Mouse (Mus musculus) T-cell, adult 2 months (primary cell): ENCODE measurements at regions not wholly inside any gene's neighbourhood (a gene's known extent, or its start where the extent isn't known, plus 50 kb on each side); places are given as distances from the start of the nearest gene placed in this dataset.

Experiments
- DNase-seq: peaks from one replicate; pipeline ENCODE4 v3.0.0; 2022; ENCODE audit warnings: low spot score

DNA sequence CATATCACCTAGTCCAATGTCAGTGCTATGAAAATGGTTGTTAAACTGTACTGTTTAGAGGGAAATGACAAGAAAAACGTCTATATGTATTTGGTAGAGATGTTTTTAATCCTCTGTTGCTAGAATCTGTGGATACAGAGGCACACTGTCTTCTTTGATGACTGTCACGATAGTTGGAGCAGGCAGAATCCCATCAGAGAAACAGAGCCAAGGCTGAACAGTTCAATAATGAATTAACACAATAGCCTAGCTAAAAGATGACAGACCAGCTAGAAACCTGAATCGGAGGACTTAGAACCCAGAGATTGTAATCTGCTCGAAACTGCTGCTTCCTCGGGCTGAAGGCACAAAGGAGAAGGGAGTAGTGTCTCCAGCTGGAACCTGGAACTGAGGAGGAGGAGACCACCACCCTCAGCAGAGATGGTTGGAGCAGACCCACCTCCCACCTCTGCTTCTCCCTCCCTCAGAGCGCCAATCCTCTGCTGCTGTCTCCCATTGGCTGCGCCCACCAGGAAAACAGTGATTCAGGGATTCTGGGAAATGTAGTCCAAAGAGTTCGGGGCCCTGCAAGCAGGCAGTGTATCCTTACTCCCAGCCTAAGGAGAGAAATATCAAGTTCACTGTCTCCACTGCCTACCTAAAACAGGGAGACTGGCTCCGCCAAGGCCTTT, 98.2 kb upstream of the Mgme1 start:
- DNase-seq: no peak

DNA sequence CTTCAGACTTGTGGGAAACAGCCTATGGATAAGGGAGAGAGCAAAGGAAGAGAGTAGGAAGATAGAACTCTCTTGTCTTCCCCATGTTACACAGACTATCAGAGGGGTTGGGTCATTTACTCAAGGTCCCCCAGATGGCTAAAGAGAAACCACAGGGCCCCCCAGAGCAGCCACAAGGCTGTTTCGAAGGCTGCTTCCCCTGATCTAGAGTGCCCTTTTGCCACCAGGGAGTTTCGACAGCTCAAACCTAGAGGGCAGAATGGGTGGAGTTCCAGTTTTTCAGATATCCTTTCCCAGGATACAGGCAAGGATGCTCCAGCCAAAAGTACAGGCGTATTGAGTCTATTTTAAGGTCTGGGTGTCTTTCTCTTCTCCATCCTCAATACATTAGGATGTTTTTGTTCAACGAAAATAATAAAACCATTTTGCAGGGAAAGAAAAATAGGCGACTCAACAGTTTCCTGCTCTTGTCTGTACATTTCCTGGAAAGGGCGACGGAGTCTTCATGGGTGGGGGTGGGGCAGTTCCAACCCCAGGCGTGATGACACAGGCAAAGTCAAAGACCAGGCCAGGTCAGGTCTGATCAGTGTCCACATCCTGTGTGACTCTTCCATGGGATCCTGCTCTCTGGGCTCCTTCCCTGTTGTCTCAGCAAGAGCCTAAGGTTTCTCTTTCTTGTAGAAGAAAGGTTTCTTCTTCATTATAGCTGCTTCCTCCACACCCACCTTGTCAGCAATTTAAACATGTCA, 96.9 kb upstream of the Mgme1 start:
- no peak for DNase-seq

DNA sequence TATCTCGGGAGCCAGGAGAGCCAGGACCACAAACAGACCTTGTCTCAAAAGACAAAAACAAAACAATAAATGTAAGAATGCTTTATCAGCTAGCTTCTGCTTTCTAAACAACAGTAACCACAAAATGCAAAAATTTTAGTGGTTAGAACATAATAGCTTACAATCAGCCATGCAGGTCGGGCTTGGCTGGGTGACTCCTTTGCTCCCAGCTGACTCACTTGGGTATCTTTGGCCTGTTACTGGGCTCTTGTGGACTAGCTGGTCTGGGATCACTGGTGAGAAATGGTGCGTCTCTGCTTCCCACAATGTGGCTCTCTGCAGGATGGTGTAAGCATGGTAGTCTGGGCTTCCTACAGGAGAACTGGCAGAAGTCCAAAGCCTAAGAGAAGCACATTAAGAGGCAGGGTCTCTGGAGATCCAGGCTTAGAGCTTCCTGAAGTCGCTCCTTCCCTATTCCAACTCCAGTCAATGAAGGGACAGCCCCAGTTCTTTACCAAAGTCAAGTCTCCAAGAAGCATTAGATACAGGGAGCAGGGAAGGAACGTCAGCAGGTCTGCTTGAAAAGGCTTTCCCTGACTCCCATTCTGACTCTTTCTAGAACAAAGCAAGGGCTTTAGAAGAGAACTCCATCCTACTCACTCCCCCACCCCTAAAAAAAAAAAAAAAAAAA, 96.0 kb upstream of the Mgme1 start:
- no peak for DNase-seq

DNA sequence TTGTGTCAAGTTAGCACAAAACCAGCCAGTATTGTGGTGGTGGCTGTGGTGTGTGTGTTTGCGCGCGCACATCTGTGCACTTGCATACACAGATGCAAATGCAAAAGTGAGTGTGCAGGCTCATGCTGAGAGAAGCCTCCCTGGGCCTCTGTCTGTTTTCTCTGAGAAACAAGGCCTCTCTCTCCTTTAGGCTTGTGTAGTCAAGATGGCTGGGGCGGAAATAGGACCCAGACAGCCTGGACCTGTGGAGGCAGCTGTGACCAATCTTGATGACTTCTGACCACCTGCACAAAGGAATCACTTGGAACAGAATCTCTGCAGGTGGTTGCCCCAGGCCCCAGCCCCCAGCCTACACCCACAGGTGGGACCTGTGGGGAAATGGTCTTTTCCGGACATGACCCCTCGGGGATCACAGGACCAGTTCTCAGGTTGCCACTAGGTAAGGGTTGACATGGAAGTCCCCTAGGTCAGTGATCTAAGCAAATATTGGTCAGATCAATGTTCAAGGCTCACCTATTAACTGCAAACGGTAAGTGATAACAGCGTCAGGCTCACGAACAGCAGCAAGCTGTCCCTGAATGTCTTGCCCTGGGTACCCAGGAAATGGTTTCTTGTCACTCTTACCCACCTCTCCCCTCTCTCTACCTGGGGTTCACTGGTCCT, 93.8 kb upstream of the Mgme1 start:
- DNase-seq: no peak

DNA sequence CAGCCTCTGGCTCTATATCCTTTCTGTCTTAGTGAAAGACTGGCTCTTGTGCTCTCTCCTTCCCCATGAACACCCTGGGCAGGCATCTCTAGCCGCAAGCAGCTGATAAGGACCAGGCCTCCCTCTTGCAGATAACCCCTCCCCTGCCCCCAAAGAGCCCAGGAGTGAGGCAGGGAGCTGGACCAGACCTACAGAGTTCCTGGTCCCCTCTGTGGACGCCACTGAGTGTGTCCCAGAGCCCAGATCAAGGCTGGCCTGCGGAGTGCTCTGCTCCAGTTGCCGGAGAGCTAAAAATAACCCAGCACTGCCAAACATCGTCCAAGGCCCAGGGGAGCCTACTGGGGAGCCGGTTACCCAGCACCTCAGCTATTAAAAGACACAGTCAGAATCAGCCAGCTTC, 93.2 kb upstream of the Mgme1 start:
- no peak for DNase-seq

DNA sequence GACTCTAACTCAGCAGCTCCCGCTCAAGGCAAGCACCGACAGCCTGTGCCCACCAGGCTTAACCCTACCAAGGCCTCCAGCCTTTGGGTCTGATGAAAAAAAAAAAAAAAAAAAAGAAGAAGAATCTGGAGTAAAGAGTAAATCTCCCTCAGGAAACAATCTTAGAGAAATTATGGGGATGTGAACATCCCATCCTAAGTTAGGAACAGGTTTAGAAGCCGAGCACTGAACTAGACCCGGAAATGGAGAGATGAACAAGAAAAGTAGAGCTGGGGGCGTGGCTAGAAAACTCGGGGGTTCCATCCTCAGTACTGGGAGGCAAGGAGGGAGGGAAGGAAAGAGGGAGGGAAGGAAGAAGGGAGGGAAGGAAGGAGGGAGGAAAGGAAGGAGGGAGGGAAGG, 92.5 kb upstream of the Mgme1 start:
- no peak for DNase-seq

DNA sequence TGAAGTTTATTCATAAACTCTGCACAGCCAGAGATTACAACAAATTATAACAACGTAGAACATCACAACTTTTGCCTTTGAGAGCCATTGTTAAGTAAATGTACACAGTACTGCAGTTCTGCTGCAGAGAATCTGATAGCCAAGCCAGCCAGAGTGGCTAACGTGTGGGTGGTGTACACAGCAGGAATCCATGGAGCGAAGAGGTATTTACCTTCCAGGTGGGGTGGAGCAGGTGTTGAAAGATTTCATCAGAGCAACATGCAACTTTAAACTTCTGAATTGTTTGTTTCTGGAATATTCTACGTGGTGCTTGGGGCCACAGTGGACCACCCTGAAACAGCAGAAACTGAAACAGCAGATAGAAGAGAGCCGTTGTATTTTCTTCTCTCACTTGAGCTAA, 88.4 kb upstream of the Mgme1 start:
- DNase-seq: no peak

DNA sequence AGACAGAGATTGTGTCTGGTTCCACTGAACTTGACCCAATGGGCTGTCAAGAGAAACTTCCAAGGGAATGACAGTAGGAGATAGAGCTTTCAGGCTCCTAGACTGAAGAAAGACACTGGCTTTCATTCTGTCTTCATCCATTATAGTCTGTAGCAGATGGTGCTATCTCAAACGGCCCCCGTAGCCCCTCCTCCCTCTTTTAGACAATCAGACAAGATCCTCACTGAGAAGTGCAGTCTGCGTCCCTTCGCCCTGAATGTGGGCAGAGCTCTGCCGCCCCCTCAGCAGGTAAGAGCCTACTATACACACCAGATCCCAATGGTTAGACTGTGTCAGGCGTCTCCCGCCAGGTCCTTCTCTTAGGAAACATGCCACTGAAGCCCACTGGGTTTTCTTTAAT, 87.9 kb upstream of the Mgme1 start:
- DNase-seq: no peak

DNA sequence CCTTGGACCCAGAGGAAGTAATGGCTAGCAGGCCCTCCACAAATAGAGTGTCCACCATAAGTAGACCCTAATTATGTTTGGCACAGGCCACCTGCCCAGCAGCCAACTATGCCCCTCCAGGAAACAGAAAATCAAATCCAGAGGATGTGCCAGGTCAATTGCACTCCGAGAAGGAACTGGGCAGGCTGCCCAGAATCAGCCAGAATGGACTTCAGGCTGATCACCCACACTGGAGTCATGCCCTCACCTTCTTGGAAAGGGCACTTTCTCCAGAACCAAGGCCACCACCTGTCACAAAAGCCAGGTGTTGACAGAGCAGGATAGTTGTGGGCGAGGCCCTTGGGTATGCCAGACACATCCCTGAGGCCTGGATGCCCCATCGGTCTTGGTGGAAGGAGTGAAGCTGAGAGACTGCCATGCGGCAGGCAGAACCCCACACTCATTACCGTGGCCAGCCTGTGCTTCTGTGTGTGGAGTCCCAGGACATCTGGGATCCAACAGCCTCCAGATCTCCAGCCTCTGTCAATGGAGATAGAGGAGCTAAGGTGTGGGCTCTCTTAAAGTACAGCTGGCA, 87.0 kb upstream of the Mgme1 start:
- DNase-seq: no peak

DNA sequence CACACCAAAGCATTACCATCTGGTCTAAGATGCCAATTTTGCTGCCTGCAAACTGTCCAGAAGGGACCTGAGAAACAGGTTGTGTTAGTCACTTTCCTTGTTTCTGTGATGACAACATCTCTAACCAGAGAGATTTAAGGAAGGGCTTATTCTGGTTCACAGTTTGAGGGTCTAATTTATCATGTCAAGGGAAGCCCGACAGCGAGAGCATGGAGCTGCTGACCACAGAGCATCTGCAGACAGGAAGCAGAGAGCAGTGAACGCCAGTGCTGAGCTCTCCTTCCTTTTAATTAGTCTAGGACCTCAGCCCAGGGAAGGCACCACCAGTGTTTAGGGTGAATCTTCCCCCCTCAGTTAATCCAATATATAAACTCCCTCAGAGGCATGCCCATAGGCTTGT, 85.3 kb upstream of the Mgme1 start:
- no peak for DNase-seq

DNA sequence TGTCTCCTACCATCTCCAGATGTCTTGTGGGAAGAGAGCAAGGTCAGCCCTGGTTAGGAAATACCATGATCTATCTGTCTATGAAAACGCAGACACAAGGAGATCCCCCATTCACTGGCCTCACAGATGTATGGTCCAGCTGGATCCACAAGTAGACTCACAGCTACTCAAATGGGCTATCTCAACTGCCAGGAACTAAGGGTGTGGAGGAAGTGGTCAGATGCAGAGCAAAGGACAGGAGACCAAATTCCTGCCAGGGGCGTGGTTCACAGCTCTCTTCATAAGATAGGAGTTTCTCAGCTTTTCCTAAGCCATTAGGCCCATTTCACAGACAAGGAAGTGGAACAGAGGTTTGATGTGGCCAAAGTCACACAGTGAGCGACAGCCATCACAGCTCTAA, 84.0 kb upstream of the Mgme1 start:
- DNase-seq: no peak

DNA sequence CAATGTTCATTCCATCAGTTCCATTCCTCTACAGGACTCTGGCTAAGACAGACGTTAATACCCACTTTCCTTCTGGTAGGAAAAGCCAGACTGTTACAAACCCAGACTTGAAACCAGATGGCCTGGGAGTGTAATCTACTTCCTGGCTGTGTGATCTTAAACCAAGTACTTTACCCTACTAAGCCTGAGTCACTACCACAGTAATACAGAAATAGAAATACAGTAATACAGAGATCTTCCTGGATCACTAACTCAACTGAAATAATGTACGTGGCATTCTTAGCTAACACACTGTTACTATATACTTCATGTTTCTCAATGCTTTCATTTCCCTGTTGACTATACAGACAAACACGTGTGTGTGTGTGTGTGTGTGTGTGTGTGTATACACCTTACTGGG, 82.4 kb upstream of the Mgme1 start:
- DNase-seq: no peak

DNA sequence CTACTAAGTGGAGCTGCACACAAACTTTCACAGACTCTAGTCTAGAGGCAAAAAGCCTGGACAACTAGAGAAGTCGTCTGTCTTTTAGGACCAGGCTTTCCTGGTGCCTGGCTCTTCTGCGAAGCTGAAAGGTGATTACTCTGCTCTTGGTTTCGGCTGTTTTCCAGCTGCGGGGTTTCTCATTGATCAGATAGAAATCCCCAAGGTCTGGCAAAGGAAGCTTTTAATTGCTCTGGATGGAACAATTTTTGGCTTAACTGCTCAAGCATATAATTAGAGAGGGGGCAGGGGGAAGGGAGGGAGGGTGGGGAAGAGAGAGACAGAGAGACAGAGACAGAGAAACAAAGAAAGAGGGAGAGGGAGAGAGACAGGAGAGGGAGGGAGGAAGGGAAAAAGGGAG, 82.0 kb upstream of the Mgme1 start:
- no peak for DNase-seq

DNA sequence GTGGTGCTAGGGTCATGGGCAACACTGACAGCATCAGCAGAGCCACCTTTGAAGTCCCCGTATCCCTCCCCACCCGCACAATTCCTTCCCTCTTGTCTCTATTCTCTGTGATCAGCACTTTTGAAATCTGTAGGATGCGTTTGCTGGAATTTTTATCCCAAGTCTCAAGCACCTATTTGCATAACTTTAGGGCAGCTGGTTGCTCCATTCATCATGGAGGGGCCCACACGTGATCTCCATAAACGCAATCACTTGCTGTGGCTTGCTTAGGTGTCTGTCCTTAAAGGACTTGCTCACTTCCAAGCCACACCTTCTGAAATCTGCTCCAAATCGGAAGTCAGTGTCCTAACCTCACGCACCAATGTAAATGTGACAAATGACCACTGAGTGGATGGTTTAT, 80.7 kb upstream of the Mgme1 start:
- DNase-seq: no peak

DNA sequence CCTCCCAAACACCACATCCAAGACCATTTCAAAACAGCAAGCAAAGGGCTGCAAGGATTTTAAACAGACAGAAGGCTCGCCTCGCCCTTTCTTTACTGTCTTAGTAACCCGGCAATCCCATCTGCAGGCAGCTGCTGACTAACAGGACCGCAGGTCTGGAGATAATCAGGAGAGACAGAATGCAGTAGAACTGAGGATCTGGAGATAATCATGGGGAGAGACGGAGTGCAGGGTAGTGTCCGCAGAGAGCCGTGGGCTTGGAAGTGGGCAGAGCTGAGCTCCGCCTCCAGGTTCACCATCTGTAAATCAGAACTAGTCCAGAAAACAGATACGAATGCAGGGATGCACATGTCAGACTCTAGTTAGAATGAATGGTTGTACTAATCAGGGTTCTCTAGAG, 79.4 kb upstream of the Mgme1 start:
- no peak for DNase-seq

DNA sequence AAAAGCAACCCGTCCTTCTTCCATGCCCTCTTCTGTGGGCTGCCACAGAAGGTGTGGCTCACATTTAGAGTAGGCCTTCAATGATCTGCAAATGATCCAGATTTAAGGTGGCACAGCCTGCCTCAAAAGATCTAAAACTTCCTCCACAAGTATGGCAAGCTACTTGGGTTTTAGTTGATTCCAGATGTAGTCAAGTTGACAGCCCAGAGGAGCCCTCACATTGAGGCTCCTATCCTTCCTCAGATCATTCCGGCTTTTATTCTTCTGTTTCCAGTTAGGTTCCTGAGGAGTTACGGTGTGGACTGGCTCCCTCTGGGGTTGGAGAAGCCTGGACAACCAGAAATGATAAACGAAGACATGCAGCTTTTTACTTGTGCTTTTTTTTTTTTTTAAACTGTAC, 78.8 kb upstream of the Mgme1 start:
- DNase-seq: no peak

DNA sequence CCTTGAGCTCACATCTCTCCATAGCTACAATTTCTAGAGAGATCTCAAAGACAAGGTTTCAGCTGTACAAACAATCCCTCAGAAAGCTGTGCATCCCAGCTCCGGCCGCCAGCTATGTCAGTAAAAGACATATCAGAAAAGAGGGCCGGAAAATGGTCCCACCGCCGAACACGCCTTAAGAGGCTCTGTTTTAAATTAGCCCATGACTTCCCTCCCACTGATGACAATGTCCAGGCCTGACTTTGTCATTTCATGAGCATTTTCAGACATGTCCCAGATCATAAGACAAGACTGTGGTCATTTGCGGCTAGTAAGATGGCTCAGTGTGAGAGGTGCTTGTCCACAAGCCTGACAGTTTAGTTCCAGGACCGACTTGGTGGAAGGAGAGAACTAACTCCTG, 78.0 kb upstream of the Mgme1 start:
- DNase-seq: no peak

DNA sequence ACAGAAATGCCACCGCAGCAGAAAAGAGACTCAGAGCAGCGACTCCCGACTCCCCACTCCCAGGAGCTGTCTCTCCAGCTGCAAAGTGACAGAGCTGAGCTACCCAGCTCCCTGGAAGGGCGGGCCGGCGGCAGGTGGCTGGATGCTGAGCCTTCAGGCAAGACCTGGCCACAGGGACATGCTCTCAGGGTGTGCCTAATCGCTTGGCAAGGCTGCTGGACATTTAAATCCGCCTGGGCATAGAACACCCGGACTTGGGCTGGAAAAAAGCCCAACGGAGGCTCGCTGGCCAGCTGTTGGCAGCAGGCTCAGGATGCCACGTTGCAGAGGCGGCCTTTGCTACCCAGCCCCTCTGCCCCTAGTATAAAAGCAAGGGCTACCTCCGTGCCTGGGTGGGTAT, 74.6 kb upstream of the Mgme1 start:
- no peak for DNase-seq

DNA sequence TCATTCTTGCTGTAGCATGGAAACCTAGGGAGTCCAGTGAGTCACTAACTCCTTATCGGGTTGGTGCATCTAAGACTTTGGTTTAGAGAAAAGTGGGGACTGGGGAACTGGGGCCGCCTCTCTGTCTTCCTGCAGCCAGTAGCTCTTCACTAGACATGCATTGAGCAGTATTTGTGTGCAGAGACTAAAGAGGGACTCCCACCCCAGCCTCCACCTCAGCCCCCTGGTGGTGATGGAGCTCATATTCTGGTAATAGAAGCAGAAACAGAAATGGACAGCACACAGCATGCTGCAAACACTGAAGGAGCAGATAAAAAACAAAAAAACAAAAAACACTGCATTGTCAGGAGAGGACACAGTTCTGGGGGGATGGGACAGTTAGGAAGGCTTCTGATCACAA, 73.3 kb upstream of the Mgme1 start:
- DNase-seq: no peak

DNA sequence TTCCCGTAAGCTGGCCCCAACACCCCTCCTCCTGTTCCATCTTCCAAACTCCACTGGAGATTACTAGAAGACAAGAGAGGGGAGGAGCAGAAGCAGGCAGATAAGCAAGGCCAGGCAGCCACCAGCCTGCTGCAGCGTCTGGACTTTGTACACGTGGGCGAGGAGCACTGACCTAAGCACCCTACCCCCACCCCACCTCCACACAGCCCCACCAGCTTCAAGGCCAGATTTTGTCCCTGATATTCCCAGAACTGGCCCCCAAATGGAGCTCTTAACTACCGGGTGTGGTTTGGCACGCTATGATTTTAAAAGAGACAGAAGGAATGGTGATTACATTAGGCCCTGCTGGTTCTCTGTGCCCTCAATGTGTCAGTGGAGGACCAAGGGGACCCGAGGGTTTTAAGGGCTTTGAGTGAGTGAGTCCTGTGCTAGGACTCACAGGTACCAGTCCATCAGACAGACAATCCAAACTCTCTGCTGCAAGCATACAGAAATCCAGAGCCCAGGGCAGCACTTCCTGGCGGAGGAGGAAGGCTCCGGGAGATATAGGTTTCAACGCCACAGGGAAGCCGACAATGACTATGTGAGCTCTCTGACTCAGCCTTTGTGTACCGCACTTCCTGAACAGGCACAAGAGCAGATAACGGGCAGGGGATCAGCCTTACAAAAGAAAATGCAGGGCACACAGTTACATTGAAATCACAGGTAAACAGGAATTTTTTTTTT, 72.0 kb upstream of the Mgme1 start:
- DNase-seq: no peak
